Mouse (Mus musculus): ENCODE data around the gene Ust.

The Ust gene

DNA sequence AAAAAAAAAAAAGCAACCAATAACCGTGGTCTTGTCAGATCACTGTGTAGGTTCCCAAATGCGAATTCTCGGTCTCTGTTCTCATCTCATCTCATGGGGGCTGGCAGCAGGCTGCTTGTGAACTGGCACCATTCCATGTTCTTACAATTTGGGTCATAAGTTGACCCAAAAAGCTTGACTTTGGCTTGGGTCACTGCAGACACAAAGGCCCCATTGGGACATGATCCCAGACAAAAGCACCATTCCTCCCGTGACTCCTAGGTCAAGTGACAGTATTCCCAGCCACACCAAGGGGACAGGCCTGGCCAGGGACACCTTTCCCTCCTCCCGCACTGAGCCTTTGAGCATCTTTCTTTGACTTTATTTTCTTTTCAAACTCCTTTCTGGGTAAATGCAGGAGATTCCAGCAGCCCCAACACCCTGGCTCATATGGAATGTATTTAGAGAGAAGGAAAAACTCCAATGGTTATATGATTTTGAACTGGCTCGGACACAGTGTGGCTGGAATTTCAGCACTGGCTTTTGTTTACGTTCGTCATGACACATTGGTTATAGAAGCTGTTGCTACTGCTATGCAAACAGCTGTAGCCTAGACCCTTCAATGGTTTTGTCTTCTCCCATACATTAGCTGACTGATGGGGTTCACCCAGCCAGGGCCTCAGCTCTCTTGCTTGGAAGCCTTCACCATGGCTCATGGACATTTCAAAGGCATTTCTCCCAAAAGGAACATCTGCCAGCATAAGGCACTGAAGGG, 285.3 kb downstream of the Ust start:
- in situ Hi-C loops (cut with MboI; ENCODE audit: unreplicated experiment in 2 of 2) = no loop called here

GRCm38 (mm10) chr10:8232535-8232934, 286.1 kb downstream of the Ust start:
- in situ Hi-C loops (cut with MboI; ENCODE audit: unreplicated experiment in 2 of 2) = no loop called here

GRCm38 (mm10) chr10:8228375-8228743, 290.3 kb downstream of the Ust start:
- in situ Hi-C loops (cut with MboI; ENCODE audit: unreplicated experiment in 2 of 2) = no loop called here

GRCm38 (mm10) chr10:8227705-8228374, 290.8 kb downstream of the Ust start:
- in situ Hi-C loops (cut with MboI; ENCODE audit: unreplicated experiment in 2 of 2) = no loop called here

- in situ Hi-C loops (cut with MboI; ENCODE audit: unreplicated experiment in 2 of 2) = no loop called here
Measured at GRCm38 (mm10) chr10:8226650-8227049, 292.0 kb downstream of the Ust start.

- in situ Hi-C loops (cut with MboI; ENCODE audit: unreplicated experiment in 2 of 2) = no loop called here
Measured at GRCm38 (mm10) chr10:8224641-8225040, 294.0 kb downstream of the Ust start.

DNA sequence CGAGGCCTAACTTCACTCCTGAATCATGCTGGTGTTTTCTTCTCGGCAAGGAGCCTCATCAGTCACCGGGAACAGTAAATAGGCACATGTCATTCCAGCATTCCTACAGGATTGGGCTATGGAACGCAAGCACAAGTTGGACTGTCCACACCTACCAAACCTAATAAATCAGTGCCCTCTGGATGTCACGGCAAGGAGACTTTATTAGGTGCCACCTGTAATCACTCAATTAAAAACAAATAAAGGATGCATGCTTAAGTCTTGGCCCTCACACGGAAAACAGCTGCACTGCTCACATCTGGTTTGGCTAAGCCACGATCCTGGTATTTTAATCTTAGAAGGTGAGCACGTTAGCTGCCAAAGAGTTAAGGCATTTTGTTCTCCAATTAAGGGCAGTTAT, 294.6 kb downstream of the Ust start:
- in situ Hi-C loops (cut with MboI; ENCODE audit: unreplicated experiment in 2 of 2) = no loop called here

DNA sequence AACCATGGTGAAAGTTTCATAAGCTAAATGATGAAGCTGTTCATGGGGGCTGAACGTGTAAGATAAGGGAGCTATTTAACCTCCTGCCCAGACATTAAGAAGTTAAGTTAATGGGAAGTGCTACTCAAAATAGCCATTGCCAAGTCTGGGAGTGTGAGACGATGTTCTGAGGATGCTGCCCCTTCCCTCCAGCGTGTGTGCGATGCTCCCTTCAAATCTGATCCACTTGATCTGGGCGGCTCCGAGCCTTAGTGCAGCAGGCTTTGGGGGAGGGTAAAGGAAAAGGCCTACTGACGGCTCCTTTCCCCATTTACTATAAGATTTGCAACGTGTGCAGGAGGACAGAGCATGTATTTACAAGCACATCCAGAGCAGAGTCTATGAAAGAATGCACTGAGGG, 301.7 kb downstream of the Ust start:
- in situ Hi-C loops (cut with MboI; ENCODE audit: unreplicated experiment in 2 of 2) = no loop called here

GRCm38 (mm10) chr10:8215181-8215580, 303.4 kb downstream of the Ust start:
- in situ Hi-C loops (cut with MboI; ENCODE audit: unreplicated experiment in 2 of 2) = no loop called here

DNA sequence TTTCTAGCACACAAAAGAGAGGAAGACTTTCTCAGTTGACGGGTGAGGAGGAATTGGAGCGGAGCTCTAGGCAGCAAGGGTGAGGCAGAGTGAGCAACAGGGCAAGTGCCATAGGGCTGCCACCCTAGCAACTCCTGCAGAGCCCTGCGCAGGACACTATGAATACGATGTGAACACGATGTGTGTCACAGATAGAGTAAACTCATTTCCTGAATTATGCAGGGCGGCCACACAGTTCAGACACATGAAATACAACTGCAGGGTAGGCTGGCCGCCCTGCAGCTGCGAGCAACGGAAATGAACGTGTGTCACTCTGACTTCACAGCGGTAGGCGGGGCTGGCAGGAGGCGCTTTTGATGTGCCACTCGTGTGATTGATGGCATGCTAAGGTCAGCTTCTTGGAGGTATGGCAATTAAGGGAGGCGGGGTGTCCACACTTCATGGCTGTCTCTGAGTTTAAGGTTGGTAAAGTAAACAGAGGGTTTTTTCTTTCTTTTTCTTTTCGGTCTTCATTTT, 304.7 kb downstream of the Ust start:
- in situ Hi-C loops (cut with MboI; ENCODE audit: unreplicated experiment in 2 of 2) = no loop called here

- in situ Hi-C loops (cut with MboI; ENCODE audit: unreplicated experiment in 2 of 2) = no loop called here
Measured at GRCm38 (mm10) chr10:8213266-8213905, 305.2 kb downstream of the Ust start.

DNA sequence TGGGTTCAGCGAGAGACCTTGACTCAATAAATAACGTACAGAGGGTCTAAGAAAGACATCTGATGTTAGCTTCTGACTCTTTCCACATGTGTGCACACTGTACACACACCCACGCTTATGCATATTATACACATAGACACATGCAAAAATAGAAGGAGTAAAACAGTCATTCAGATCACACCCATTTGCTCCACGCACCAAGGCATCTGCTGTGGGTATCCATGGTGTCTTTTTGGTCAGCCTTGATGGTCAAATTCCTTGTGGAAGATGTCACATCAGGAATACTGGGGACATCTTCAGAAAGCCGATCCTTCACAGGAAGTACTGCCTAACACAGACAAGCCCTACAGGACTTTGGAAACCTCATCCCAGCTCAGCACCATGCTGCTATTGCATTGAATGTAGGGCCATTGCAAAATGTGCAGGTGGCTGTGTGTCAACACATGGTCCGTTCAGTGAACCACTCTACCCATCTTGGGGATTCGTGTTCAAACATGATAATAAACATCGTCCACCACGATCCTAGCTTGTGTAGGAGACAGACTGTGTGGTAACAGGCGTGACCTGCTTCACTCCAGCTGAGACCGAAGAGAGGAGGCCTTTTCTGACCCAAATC, 305.9 kb downstream of the Ust start:
- in situ Hi-C loops (cut with MboI; ENCODE audit: unreplicated experiment in 2 of 2) = no loop called here

DNA sequence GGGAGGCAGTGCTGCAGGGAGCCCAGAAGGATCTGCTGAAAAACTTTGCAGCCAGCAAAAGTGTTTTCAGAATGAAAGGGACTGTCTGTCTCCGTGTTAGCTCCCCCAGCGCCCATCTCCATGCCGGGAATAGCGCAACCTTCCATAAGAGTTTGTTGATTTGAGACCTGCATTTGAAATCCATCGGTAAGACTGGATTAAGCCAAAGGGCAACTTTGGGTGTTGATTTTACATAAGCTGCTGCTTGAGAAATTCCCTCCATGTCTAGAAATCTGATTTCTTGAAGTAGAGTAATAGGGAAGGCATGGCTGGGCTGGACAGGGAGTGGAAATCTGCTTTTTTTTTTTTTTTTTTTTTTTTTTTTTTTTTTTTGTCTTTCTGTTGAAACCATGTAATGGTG, 306.9 kb downstream of the Ust start:
- in situ Hi-C loops (cut with MboI; ENCODE audit: unreplicated experiment in 2 of 2) = no loop called here

GRCm38 (mm10) chr10:8210366-8210765, 308.3 kb downstream of the Ust start:
- in situ Hi-C loops (cut with MboI; ENCODE audit: unreplicated experiment in 2 of 2) = no loop called here

DNA sequence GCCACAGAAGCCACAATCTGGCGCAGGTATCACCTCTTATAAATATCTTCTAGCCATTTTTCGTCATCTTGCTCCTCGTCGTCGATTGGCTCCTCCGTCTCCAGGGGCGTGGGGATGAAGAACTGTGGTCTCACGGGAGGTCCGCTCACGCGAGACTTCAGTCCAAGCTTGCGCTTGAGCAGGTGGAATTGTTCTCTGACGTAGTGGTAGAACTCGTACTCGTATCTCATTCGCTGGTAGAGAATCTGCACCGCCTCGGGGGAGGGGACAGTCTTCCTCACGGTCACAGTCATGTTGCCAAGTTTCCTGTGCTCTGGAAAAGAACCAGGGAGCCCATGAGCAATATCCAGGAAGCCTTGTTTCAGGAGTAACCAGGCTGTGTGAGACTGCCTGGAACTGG, 311.3 kb downstream of the Ust start:
- in situ Hi-C loops (cut with MboI; ENCODE audit: unreplicated experiment in 2 of 2) = no loop called here

DNA sequence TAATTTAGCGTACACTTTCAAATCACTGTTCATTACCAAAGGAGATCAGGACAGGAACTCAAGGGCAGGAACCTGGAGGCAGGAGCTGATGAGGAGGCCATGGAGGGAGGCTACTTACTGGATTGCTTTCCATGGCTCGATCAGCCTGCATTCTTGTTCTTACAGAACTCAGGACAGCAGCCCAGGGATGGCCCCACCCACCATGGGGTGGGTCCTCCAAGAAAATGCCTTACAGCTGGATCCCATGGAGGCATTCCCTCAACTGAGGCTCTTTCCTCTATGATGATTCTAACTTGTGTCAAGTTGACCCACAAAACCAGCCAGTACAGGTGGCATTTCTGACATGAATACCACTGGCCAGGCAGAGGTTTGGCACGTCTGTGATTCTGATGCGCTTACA, 314.9 kb downstream of the Ust start:
- in situ Hi-C loops (cut with MboI; ENCODE audit: unreplicated experiment in 2 of 2) = no loop called here

DNA sequence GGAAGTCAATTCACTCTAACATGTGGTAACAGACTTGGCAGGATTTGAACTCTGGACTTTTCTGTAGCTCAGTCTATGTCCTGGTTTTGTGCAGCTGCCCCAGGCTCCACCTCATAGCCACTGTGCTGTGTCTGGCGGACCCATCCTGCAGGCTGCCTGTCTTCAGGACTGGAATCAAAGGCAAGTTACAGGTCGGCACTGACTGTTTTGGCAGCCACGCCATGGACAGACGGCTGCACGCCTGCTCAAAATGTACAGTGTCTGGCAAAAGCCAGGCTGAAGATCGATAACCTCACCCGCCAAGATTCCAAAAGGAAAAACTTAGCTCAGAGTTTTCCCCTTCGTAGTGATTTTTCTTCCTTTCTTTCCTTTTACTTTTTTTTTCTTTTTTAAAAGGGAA, 318.8 kb downstream of the Ust start:
- in situ Hi-C loops (cut with MboI; ENCODE audit: unreplicated experiment in 2 of 2) = loop anchor here (5.0 kb wide), 1 partner anchor 318 kb away; no protein-coding TSS in a partner anchor

DNA sequence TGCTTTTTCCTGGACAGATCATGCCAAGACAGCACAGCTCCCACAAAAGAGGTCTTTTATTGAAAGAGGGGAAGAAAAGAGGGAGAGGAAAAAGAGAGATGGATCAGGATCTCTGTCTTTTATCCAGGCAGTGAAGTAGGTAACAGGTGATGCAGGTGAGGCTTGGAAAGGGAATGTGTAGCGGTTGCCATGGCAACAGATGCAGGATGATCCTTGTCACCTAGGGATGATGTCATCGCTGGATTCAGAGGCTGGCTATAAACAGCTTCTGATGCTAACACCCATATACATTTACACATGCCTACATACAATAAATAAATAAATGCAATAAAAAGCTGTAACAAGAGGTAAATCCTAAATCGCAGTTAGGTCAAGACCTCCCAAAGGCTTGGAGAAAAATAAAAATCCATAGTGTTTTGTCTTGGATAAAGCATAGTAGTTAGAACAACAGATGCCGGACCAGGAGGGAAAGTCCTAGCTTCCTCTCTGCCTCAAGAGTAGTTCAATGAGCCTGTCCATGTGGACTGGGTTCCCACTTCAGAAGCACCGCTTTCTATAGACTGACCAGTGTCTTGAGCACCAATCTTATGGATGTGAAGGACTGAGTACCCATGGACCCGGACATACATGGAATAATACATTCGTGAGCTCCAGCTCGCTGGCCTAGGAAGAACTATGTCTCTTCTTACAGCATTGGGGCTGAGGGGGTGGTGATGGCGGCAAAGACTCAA, 319.4 kb downstream of the Ust start:
- in situ Hi-C loops (cut with MboI; ENCODE audit: unreplicated experiment in 2 of 2) = loop anchor here (5.0 kb wide), 1 partner anchor 317 kb away; no protein-coding TSS in a partner anchor

GRCm38 (mm10) chr10:8197661-8198060, 321.0 kb downstream of the Ust start:
- in situ Hi-C loops (cut with MboI; ENCODE audit: unreplicated experiment in 2 of 2) = loop anchor here (5.0 kb wide), 1 partner anchor 315 kb away; no protein-coding TSS in a partner anchor

GRCm38 (mm10) chr10:8196300-8196699, 322.3 kb downstream of the Ust start:
- in situ Hi-C loops (cut with MboI; ENCODE audit: unreplicated experiment in 2 of 2) = loop anchor here (5.0 kb wide), 1 partner anchor 314 kb away; no protein-coding TSS in a partner anchor
